Mouse (Mus musculus) urinary bladder, adult 18-20 months (tissue): ENCODE measurements around the gene Qrsl1.

Experiments
- DNase-seq, 2 experiments: peaks; one replicate each; pipeline ENCODE4 v3.0.0; 2022; ENCODE audit warnings: low spot score in 2 of 2, mixed read lengths in 2 of 2

Gene Qrsl1

GRCm38 (mm10) chr10:43870752-43871151, 30.8 kb downstream of the Qrsl1 start:
- peak in 1 of 2 experiments; percentile 12 for DNase-seq

- no peak for DNase-seq
Measured at GRCm38 (mm10) chr10:43856351-43856750, 45.2 kb downstream of the Qrsl1 start.

- DNase-seq = no peak
Measured at GRCm38 (mm10) chr10:43855916-43856315, 45.6 kb downstream of the Qrsl1 start.

- DNase-seq = no peak
Measured at GRCm38 (mm10) chr10:43851898-43852297, 49.6 kb downstream of the Qrsl1 start.

GRCm38 (mm10) chr10:43849478-43849877, 52.1 kb downstream of the Qrsl1 start:
- no peak for DNase-seq

GRCm38 (mm10) chr10:43846141-43846622, 55.4 kb downstream of the Qrsl1 start:
- DNase-seq = no peak

GRCm38 (mm10) chr10:43845442-43845841, 56.1 kb downstream of the Qrsl1 start:
- no peak for DNase-seq

GRCm38 (mm10) chr10:43841441-43841840, 60.1 kb downstream of the Qrsl1 start:
- no peak for DNase-seq

- no peak for DNase-seq
Measured at GRCm38 (mm10) chr10:43832868-43833267, 68.7 kb downstream of the Qrsl1 start.

- no peak for DNase-seq
Measured at GRCm38 (mm10) chr10:43830251-43831018, 71.1 kb downstream of the Qrsl1 start.

GRCm38 (mm10) chr10:43828686-43829015, 72.9 kb downstream of the Qrsl1 start:
- no peak for DNase-seq

- no peak for DNase-seq
Measured at GRCm38 (mm10) chr10:43827958-43828685, 73.4 kb downstream of the Qrsl1 start.

- DNase-seq = no peak
Measured at GRCm38 (mm10) chr10:43826773-43827621, 74.5 kb downstream of the Qrsl1 start.

GRCm38 (mm10) chr10:43825696-43826095, 75.8 kb downstream of the Qrsl1 start:
- DNase-seq = no peak

- no peak for DNase-seq
Measured at GRCm38 (mm10) chr10:43824713-43825112, 76.8 kb downstream of the Qrsl1 start.
